10 mouse cellular contexts compared by ENCODE assay signal in genomic region chr2:156310945-156311344, GRCm38 (mm10). TPM values are rescaled to one million over a fixed set of nuclear protein-coding genes. Genes with fewer than 3 reads are reported as not detected.
DNase-seq lines count a peak whose midpoint lies in the region; ATAC-seq and TF ChIP-seq lines count a peak whose summit lies in the region.
"Had no signal": no experiment of that assay in that cellular context is flagged by ENCODE, and none has a peak within 500 bp of the region (broad histone marks: within the 10 kb centered on the region; RNA-seq: fewer than 3 reads in every experiment).

No protein-coding gene starts in this region.

- no peak for ATAC-seq in kidney, embryonic 15.5 days (replicated peaks; ENCODE audit: low FRiP score)
- ATAC-seq in embryonic facial prominence, embryonic 13.5 days (ENCODE audit: insufficient number of reproducible peaks, insufficient read depth, low FRiP score, low TSS enrichment, low read depth): no peak
- no peak for ATAC-seq in hindbrain, postnatal 0 days
- ATAC-seq in midbrain, postnatal 0 days (ENCODE audit: low FRiP score): no peak
- no peak for ATAC-seq in cerebellum, adult (ENCODE audit: insufficient number of reproducible peaks, low FRiP score, low TSS enrichment)

- intact Hi-C loops in left cerebral cortex, postnatal 25 days (cut with DNase I): no loop called here

- H3K9me3 ChIP-seq in kidney, embryonic 15.5 days (replicated peaks): no peaks in the 10 kb centered on the region
- H3K9me3 ChIP-seq in embryonic facial prominence, embryonic 13.5 days: no peaks in the 10 kb centered on the region
- no peaks in the 10 kb centered on the region for H3K9me3 ChIP-seq in hindbrain, postnatal 0 days (ENCODE audit: low read length)
- no peaks in the 10 kb centered on the region for H3K9me3 ChIP-seq in midbrain, postnatal 0 days (ENCODE audit: low read length)

- WGBS in kidney, embryonic 15.5 days: 90% methylated on average over 5 of the region's 5 CpGs
- WGBS in embryonic facial prominence, embryonic 13.5 days: 93% methylated on average over 5 of the region's 5 CpGs
- 93% methylated on average over 5 of the region's 5 CpGs for WGBS in hindbrain, postnatal 0 days
- 89% methylated on average over 5 of the region's 5 CpGs for WGBS in midbrain, postnatal 0 days

- no peak overlapping the region for H3K27ac ChIP-seq in kidney, embryonic 15.5 days
- peak overlapping the region; percentile 94; the same call in 1 of the 2 replicates for H3K27ac ChIP-seq in embryonic facial prominence, embryonic 13.5 days
- H3K27ac ChIP-seq in hindbrain, postnatal 0 days: no peak overlapping the region
- no peak overlapping the region; the same call in 1 of the 2 replicates for H3K27ac ChIP-seq in midbrain, postnatal 0 days (ENCODE audit: low read depth, low read length)

- H3K9ac ChIP-seq in kidney, embryonic 15.5 days: no peak overlapping the region
- no peak overlapping the region for H3K9ac ChIP-seq in embryonic facial prominence, embryonic 13.5 days
- H3K9ac ChIP-seq in hindbrain, postnatal 0 days (replicated peaks; ENCODE audit: low read length): no peak overlapping the region
- no peak overlapping the region for H3K9ac ChIP-seq in midbrain, postnatal 0 days (replicated peaks; ENCODE audit: low read length, poor library complexity, severe bottlenecking)

- TF ChIP-seq CTCF in hindbrain, postnatal 0 days (IDR thresholded peaks at IDR 0.05; ENCODE audit: low read depth): no peak
- TF ChIP-seq CTCF in midbrain, postnatal 0 days (IDR thresholded peaks at IDR 0.05): no peak

- H3K4me1 ChIP-seq in kidney, embryonic 15.5 days: peaks cover 12% of the 10 kb centered on the region; the same call in 1 of the 2 replicates
- H3K4me1 ChIP-seq in embryonic facial prominence, embryonic 13.5 days: peaks cover 11% of the 10 kb centered on the region
- H3K4me1 ChIP-seq in hindbrain, postnatal 0 days (ENCODE audit: insufficient read depth, low read length): no peaks in the 10 kb centered on the region
- no peaks in the 10 kb centered on the region for H3K4me1 ChIP-seq in midbrain, postnatal 0 days (ENCODE audit: insufficient read depth, low read length)

- H3K27me3 ChIP-seq in kidney, embryonic 15.5 days: no peaks in the 10 kb centered on the region
- no peaks in the 10 kb centered on the region for H3K27me3 ChIP-seq in embryonic facial prominence, embryonic 13.5 days
- no peaks in the 10 kb centered on the region for H3K27me3 ChIP-seq in hindbrain, postnatal 0 days (ENCODE audit: insufficient read depth, low read length)
- no peaks in the 10 kb centered on the region for H3K27me3 ChIP-seq in midbrain, postnatal 0 days (ENCODE audit: insufficient read depth, low read length)

- DNase-seq in kidney, adult 9 months: no peak
- no peak for DNase-seq in hindbrain, postnatal 0 days (ENCODE audit: low spot score)
- no peak for DNase-seq in midbrain, postnatal 0 days (ENCODE audit: low spot score)
- DNase-seq in urinary bladder, postnatal 36 days (ENCODE audit: low spot score in 2 of 2): no peak
- no peak for DNase-seq in left cerebral cortex, postnatal 25 days (ENCODE audit: low spot score in 2 of 2)
- DNase-seq: kidney, postnatal 25 days; right cerebral cortex, postnatal 4 days had no signal

- H3K4me2 ChIP-seq in kidney, embryonic 15.5 days: peak overlapping the region; percentile 89; the same call in 1 of the 2 replicates
- H3K4me2 ChIP-seq in embryonic facial prominence, embryonic 13.5 days: peak overlapping the region; percentile 83
- H3K4me2 ChIP-seq in hindbrain, postnatal 0 days (ENCODE audit: low read depth, low read length): peak overlapping the region; percentile 79; the same call in 1 of the 2 replicates
- H3K4me2 ChIP-seq in midbrain, postnatal 0 days (ENCODE audit: low read depth, low read length, poor library complexity, severe bottlenecking): peak overlapping the region; percentile 77

- H3K4me3 ChIP-seq in kidney, embryonic 15.5 days (replicated peaks): peak overlapping the region; percentile 78
- 0 out of 2 replicates have a peak overlapping the region, but pooled peaks have one; percentile 94 for H3K4me3 ChIP-seq in embryonic facial prominence, embryonic 13.5 days
- peak overlapping the region; percentile 78; the same call in 1 of the 2 replicates for H3K4me3 ChIP-seq in hindbrain, postnatal 0 days (ENCODE audit: low read length)
- H3K4me3 ChIP-seq in midbrain, postnatal 0 days (ENCODE audit: low read depth, low read length): peak overlapping the region; percentile 89

- H3K36me3 ChIP-seq in kidney, embryonic 15.5 days: peaks cover 33% of the 10 kb centered on the region
- peaks cover 30% of the 10 kb centered on the region for H3K36me3 ChIP-seq in embryonic facial prominence, embryonic 13.5 days
- H3K36me3 ChIP-seq in hindbrain, postnatal 0 days (ENCODE audit: insufficient read depth, low read length): 0 out of 2 replicates have a peak, but pooled peaks cover 4% of the 10 kb centered on the region
- no peaks in the 10 kb centered on the region for H3K36me3 ChIP-seq in midbrain, postnatal 0 days (ENCODE audit: insufficient read depth, low read length)

RNA-seq across cellular contexts. Expression of gene Cnbd2, which starts 1.2 kb away (rescaled TPM):
- 6.3 TPM in 2 replicates for polyA plus RNA-seq in kidney, embryonic 15.5 days (2015; fragmentation: Nextera tagmentation; extraction: Ambion mirVana)
- 5.0 and 5.2 TPM in 2 replicates for polyA plus RNA-seq in embryonic facial prominence, embryonic 13.5 days (2015; fragmentation: Nextera tagmentation; extraction: Ambion mirVana)
- total RNA-seq in hindbrain, postnatal 0 days (2014; rRNA removed): 1.7 and 3.3 TPM in 2 replicates
- polyA plus RNA-seq in hindbrain, postnatal 0 days (2015; fragmentation: Nextera tagmentation; extraction: Ambion mirVana): 7.9 and 8.2 TPM in 2 replicates
- 3.2 and 3.3 TPM in 2 replicates for total RNA-seq in midbrain, postnatal 0 days (2014; rRNA removed)
- polyA plus RNA-seq in midbrain, postnatal 0 days (2015; fragmentation: Nextera tagmentation; extraction: Ambion mirVana): 8.9 and 10.0 TPM in 2 replicates
- 1 to 10 TPM; 5.4 to 5.5 TPM for total RNA-seq in left cerebral cortex, postnatal 25 days (2021)

RNA-seq across cellular contexts. Expression of gene Scand1, which starts 1.6 kb away (rescaled TPM):
- polyA plus RNA-seq in kidney, embryonic 15.5 days (2015; fragmentation: Nextera tagmentation; extraction: Ambion mirVana): 68.7 and 71.1 TPM in 2 replicates
- 70.4 and 88.4 TPM in 2 replicates for polyA plus RNA-seq in embryonic facial prominence, embryonic 13.5 days (2015; fragmentation: Nextera tagmentation; extraction: Ambion mirVana)
- total RNA-seq in hindbrain, postnatal 0 days (2014; rRNA removed): 348 and 377 TPM in 2 replicates
- polyA plus RNA-seq in hindbrain, postnatal 0 days (2015; fragmentation: Nextera tagmentation; extraction: Ambion mirVana): 129 and 132 TPM in 2 replicates
- total RNA-seq in midbrain, postnatal 0 days (2014; rRNA removed): 268 and 307 TPM in 2 replicates
- 132 and 145 TPM in 2 replicates for polyA plus RNA-seq in midbrain, postnatal 0 days (2015; fragmentation: Nextera tagmentation; extraction: Ambion mirVana)
- total RNA-seq in left cerebral cortex, postnatal 25 days (2021): 10 to 100 TPM; 86.0 to 89.2 TPM
